Mouse (Mus musculus): ENCODE results near the gene Xkr8. TPM values are rescaled to one million over a fixed set of nuclear protein-coding genes. Genes with fewer than 3 reads are reported as not detected.
"Not testable (repeated sequence)": the region's sequence is repeated elsewhere in the genome, so short reads cannot be mapped to it uniquely, and the experiment has no call there.

Xkr8 gene
- under 1 TPM; 0.54 to 0.70 TPM for total RNA-seq (2021)
- long read RNA-seq, experiment 1, full-length matches to known transcripts = 1 of 1 reads
- long read RNA-seq, experiment 1, partial matches to known transcripts = 0 of 1 reads
- long read RNA-seq, experiment 1, other reads (novel, unspliced or antisense) = 0 of 1 reads
- long read RNA-seq, experiment 2 = 0 reads

DNA sequence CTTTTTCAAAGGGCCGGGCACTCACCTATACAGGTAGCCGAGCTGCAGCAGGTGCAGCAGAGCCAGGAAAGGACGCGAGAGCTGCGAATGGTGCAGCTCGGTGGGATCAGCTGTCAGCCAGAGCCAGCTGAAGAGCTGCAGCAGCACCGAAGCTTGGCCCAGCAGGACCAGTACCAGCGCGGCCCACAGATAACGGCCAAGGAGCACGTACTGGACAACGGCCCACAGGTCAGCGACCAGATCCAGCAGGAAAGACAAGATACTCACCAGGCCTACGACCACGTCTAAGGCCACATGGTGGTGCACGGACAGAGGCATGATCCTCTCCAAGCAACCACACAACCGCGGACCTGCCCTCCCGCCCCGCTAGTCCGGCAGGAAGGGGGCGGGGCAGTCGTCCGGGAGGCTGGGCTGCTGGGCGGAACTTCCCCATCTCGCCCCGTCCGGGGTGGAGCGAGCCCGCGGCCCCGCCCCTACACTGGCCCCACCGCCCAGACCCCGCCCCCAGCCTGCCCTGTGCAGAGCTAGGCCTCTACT lies at the start of gene Xkr8:
TSS of gene Xkr8 (minus strand) at position 399 of the 537 bp plus-strand sequence.
- peak; percentile 27 for TF ChIP-seq CTCF (IDR thresholded peaks at IDR 0.05)
- peak within 1 kb of the TSS; percentile 89 for H3K4me3 ChIP-seq
- intact Hi-C loops (cut with DNase I) = no loop called here
- peak; percentile 96 for DNase-seq
- peak within 1 kb of the TSS; percentile 75 for H3K27ac ChIP-seq

DNA sequence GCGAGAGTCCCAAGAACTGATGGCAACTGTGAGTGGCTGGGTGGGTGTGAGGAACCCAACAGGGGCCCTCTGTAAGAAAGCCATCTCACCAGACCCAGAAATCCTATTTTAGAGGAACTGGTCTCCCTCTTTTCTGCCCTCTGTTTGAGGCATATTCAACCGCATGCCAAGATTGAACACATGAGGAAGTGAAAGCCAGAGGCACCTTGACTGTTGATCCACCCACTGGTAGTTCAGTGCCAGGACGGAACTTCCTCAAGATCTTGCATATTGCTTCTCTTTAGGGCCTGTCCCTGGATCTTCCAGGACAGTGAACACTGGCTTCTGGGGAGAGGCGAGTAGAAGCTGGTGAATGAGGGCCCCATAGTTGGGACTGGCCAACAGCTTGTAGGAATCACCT lies 47.9 kb upstream of the Xkr8 start:
- no peak for TF ChIP-seq CTCF (IDR thresholded peaks at IDR 0.05)
- H3K27ac ChIP-seq = no peak overlapping the region
- intact Hi-C loops (cut with DNase I) = no loop called here
- H3K4me3 ChIP-seq = no peak overlapping the region
- DNase-seq = no peak

DNA sequence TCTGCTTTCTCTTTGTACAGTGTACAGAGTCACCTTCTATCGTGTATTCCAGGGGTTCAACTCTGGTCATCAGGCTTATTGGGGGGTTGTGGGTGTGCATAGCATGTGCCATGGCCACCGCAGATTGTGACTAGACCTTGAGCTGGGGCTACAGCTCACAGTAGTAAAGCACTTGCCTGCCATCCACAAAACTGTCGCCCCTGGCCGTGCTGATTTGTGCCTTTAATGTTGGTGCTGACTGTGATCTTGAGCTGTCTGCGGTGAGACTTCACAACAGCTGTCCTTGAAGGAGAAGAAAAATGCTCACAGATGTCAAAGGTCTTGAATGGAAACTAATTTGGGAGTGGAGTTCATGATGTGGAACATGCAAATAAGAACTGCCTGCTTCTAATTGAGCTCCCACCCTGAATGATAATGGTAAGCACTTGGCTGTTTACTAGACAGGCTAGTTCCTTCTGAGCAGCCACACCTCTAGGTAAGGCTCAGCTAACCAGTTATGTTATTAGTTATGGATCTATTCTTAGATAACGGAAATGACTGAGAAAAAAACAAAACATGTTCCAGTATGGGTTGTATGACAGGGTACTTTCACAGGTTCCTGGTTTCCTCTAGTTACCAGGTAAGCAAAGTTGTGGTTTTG lies 46.3 kb upstream of the Xkr8 start:
- no peak for DNase-seq
- Histone ChIP-seq H3K27ac (no peak overlapping the region), H3K4me3 (no peak overlapping the region)
- no peak for TF ChIP-seq CTCF (IDR thresholded peaks at IDR 0.05)
- intact Hi-C loops (cut with DNase I) = loop anchor here (1.0 to 5.0 kb wide), 2 partner anchors 46 to 154 kb away; no protein-coding TSS in a partner anchor

DNA sequence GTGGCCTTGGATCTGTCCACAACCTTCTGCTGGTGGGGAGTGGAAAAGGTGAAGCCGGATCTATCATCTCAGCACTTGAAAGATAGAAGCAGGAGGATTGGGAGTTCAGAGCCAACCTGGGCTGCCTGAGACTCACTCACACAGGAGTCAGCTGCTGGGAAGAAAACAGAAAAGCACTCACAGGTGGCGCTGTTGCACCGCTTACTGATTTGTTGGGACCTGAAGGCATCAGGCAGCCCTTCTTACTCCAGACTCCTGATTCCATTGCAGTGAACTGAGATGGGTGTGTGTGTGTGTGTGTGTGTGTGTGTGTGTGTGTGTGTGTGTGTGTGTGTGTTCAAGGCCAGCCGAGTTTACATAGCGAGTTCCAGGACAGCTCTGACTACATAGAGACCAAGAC lies 44.4 kb upstream of the Xkr8 start:
- Histone ChIP-seq H3K27ac (no peak overlapping the region), H3K4me3 (no peak overlapping the region)
- intact Hi-C loops (cut with DNase I) = loop anchor here (5.0 kb wide), 1 partner anchor 156 kb away; no protein-coding TSS in a partner anchor
- peak; percentile 70 for DNase-seq
- TF ChIP-seq CTCF (IDR thresholded peaks at IDR 0.05) = peak; percentile 64

DNA sequence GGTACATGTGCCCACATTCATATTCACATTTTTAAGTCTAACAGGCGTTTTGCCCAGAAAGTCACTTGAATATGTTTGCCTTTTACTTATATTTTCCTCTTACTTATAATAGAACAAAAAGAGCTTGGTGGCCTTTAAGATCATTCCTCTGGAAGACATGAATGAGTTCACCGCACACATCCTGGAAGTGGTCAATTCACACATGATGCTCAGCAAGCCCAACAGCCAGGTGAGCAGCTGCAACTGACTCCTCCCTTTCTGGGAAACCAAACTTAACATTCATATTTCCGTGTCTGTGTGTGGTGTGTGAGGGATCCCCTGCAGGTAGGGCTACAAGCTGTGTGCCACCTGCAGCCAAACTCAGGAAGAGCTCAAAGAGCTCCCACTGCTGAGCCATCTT lies 42.6 kb upstream of the Xkr8 start:
- Histone ChIP-seq H3K27ac (no peak overlapping the region), H3K4me3 (no peak overlapping the region)
- no peak for TF ChIP-seq CTCF (IDR thresholded peaks at IDR 0.05)
- no peak for DNase-seq
- intact Hi-C loops (cut with DNase I) = loop anchor here (5.0 kb wide), 1 partner anchor 157 kb away; no protein-coding TSS in a partner anchor

DNA sequence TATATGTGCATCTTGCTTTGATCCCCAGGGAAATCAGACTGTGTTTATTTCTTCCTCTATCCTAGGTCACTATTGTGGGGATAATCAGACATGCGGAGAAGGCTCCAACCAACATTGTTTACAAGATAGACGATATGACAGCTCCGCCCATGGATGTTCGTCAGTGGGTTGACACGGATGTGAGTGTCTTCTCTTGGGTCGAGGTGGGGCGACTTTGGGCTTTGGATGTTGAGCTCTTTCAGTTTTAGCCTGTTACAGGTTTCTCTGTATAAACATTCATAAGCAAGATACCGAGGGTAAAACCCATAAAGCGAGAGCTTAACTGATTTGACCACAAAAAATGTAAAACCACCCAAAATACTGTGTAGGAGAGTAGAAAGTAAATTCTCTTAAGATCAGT lies 39.4 kb upstream of the Xkr8 start:
- no peak for TF ChIP-seq CTCF (IDR thresholded peaks at IDR 0.05)
- DNase-seq = no peak
- H3K27ac ChIP-seq = no peak overlapping the region
- H3K4me3 ChIP-seq = no peak overlapping the region
- intact Hi-C loops (cut with DNase I) = no loop called here

DNA sequence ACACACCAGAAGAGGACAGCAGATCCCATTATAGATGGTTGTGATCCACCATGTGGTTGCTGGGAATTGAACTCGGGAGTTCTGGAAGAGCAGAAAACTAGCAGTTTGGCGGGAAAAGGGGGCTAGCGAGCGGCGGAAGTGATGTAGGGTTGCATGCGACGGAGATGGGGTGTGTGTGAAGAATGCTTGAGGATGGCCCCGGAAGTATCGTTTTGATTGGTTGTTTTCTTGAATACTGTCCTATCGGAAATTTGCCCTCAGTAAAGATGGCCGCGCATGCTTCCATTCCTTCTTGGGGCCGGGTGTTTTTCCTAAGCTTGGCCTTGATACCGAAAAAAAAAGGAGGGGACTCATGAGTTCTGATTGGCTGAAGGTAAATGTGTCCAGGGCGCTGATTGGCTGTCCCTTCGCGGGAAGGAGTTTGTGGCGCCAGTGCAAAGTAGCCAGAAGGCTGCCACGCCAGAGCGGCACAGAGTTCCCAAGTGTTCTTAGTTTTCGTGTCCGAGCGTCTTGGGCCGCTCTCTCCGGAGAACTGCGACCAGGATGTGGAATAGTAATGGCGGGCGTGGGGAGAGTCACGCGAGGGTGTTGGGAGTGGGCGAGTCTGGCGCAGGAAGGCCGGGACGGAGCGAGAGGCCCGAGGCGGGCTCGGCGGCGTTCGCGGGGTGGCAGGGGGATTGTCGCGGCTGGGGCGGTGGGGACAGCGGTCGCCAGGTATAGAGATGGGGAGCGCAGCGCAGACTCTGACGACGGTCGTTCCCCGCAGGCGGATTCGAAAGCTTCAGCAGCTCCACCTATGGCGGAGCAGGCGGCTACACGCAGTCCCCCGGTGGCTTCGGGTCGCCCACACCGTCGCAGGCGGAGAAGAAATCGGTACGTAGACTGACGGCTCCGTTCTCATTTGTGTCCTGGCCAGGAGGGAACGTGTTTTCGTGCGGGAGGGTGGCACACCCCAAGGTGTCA lies 35.8 kb upstream of the Xkr8 start, which contains the start of gene Rpa2:
TSS of gene Rpa2 (plus strand) at position 419 of the 963 bp plus-strand sequence.
- peak within 1 kb of the TSS; percentile 88 for H3K27ac ChIP-seq
- H3K4me3 ChIP-seq = peak within 1 kb of the TSS; percentile 95
- intact Hi-C loops (cut with DNase I) = no loop called here
- no peak for TF ChIP-seq CTCF (IDR thresholded peaks at IDR 0.05)
- DNase-seq = peak; percentile 98

DNA sequence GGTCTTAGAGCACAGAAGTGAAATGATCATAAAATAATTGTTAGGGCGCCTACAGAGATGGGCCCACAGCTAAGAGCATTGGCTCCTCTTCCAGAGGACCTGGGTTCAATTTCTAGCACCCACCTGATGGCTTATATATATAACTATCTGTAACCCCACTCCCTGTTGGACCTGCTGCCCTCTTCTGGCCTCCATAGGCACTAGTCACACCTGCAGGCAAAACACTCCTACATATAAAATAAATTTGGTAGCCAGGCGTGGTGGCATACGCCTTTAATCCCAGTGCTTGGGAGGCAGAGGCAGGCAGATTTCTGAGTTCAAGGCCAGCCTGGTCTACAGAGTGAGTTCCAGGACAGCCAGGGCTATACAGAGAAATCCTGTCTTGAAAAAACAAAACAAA lies 30.8 kb upstream of the Xkr8 start:
- DNase-seq; H3K27ac ChIP-seq; H3K4me3 ChIP-seq; intact Hi-C loops (cut with DNase I): not testable (repeated sequence)

DNA sequence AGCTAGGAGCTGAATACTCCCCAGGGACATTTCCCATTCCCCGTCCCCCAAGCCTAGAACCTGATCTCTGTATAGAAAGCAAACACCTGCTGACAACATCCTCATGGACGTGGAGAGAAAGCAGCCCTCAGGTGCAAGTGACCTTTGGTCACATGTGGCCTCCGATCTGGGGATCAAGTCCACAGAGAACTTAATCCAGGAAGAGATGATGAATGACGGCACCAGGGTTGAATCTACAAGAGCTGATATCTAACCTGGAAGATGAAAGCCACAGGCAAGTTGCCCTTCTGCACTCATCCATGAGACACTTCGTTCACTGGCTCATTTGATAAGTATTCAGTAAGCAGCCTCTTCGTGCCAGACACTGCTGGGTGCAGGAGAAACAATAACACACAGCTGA lies 30.3 kb upstream of the Xkr8 start:
- H3K27ac ChIP-seq = no peak overlapping the region
- DNase-seq = no peak
- TF ChIP-seq CTCF (IDR thresholded peaks at IDR 0.05) = no peak
- no peak overlapping the region for H3K4me3 ChIP-seq
- intact Hi-C loops (cut with DNase I) = no loop called here

DNA sequence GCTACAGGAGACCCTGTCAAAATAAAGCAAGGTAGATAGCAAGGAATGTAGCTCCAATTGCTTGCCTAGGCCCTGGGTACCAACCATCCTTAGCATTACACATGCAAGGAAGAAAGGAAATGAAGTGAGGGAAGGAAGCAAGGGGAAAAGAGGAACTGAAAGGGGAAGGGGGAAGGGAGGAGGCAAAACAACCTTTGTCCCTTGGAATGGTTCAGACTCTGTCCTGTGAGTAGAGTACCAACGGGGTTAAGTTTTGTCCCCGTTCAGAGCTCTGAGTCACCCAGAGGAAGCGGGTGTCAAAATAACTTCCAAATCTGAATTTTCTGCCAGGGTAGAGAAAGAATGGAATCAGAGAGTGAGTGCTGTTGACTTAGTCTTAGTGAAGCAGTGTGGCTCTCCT lies 27.9 kb upstream of the Xkr8 start:
- intact Hi-C loops (cut with DNase I) = no loop called here
- H3K4me3 ChIP-seq = no peak overlapping the region
- no peak for TF ChIP-seq CTCF (IDR thresholded peaks at IDR 0.05)
- no peak for DNase-seq
- no peak overlapping the region for H3K27ac ChIP-seq

DNA sequence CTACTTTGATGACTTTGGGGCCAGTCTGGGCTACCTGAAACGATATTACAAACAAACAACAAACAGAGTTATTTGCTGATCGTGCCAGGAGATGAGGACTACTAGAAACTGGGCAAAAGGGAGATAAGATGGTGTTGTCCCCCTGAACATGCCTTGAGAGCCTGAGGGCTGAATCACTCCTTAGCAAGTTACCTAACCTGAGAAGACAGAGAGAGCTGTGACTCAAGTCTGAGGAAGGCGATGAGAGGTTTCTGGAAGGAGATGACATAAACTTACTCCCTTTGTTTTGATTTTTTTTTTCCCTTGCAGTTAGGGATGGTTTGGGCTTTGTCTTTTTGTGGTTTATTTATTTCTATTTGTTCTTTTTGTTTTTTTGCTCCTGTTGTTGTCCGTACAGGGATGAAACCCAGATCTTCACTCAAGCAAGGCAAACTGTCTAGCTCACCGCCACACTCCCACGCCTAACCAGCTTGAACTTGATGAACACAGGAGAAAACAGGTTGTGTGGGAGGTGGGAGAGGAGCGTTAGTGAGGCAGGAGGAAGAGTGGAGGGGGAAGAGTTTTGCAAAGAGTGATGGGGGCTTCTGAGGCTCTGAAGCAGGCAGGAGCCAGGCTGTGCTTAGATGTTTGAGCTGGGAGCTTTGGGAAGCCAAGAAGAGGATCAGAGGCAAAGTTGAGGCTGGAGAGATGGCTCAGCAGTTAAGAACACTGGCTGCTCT lies 25.4 kb upstream of the Xkr8 start:
- TF ChIP-seq CTCF (IDR thresholded peaks at IDR 0.05) = no peak
- Histone ChIP-seq H3K4me3 (peak overlapping the region; percentile 78; the same call in 1 of the 2 replicates), H3K27ac (no peak overlapping the region)
- no peak for DNase-seq
- intact Hi-C loops (cut with DNase I) = no loop called here

DNA sequence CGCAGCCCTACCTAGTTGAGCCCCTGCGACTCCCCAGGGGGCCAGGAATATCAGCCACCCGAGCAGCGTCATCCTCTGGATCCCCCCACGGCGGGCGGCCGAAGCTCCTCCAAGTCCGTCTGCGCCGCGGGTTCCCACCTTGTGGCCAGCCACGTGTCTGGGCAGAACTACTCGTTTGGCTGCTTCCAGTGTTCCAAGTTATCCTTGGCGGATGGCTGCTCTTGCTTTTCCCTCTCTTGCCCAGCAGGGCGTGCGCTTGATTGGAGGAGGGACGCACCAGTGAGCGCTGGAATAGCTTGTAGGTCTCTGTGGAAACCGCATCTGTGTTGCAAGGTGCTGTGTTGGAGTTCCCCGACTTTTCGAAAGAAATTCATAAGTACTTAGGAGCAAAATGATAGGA lies 24.6 kb upstream of the Xkr8 start, which contains the start of gene Smpdl3b:
TSS of gene Smpdl3b (minus strand) at position 279 of the 400 bp plus-strand sequence.
- Histone ChIP-seq H3K27ac (peak within 1 kb of the TSS; percentile 55; the same call in 1 of the 2 replicates), H3K4me3 (peak within 1 kb of the TSS; percentile 78)
- TF ChIP-seq CTCF (IDR thresholded peaks at IDR 0.05) = peak; percentile 64
- intact Hi-C loops (cut with DNase I) = no loop called here
- peak; percentile 86 for DNase-seq
